Mouse (Mus musculus) MEL (cell line): Measurements from ENCODE around the gene Myrfl. TPM values are rescaled to one million over a fixed set of nuclear protein-coding genes. Genes with fewer than 3 reads are reported as not detected.

Experiments used
- DNase-seq: peaks from one replicate; pipeline ENCODE4 v3.0.0; 2011; ENCODE audit warnings: low read depth, low spot score
- H3K27ac ChIP-seq: 2 replicates; pipeline ENCODE4 v1.5.1; 2012; ENCODE audit warnings: low read depth, mild to moderate bottlenecking, control low read depth, low read length, moderate library complexity; ENCODE audit not compliant: control insufficient read depth
- H3K27me3 ChIP-seq, 2 experiments: fragments of 150-350 bp in 1 of 2; sonication (generic) in 1 of 2; 2 replicates each; pipeline ENCODE4 v1.6.1; 2012; ENCODE audit warnings: low read length in 2 of 2, mild to moderate bottlenecking in 2 of 2, improper control_type of control experiment in 1 of 2, moderate library complexity in 1 of 2; ENCODE audit not compliant: insufficient read depth in 2 of 2, control insufficient read depth in 1 of 2
- H3K36me3 ChIP-seq, 2 experiments: 2 replicates each; pipeline ENCODE4 v1.6.1; 2012 to 2014; ENCODE audit warnings: low read length in 2 of 2, improper control_type of control experiment in 1 of 2, inconsistent platforms in 1 of 2, mild to moderate bottlenecking in 1 of 2; ENCODE audit not compliant: insufficient read depth in 2 of 2, control insufficient read depth in 1 of 2
- H3K4me1 ChIP-seq, 2 experiments: fragments of 150-350 bp in 1 of 2; sonication (generic) in 1 of 2; 2 replicates each; pipeline ENCODE4 v1.6.1; 2012; ENCODE audit warnings: low read length in 2 of 2, improper control_type of control experiment in 1 of 2, mild to moderate bottlenecking in 1 of 2; ENCODE audit not compliant: insufficient read depth in 2 of 2, control insufficient read depth in 1 of 2
- H3K4me3 ChIP-seq, 2 experiments: fragments of 150-350 bp in 1 of 2; sonication (generic) in 1 of 2; 2 replicates each; pipeline ENCODE4 v1.5.1; 2012; ENCODE audit warnings: low read depth in 2 of 2, low read length in 2 of 2, mild to moderate bottlenecking in 2 of 2, moderate library complexity in 2 of 2, control low read depth in 1 of 2, improper control_type of control experiment in 1 of 2; ENCODE audit not compliant: control insufficient read depth in 1 of 2, insufficient read depth in 1 of 2
- H3K79me2 ChIP-seq: 2 replicates; pipeline ENCODE4 v1.6.1; 2012; ENCODE audit warnings: mild to moderate bottlenecking, low read length, moderate library complexity; ENCODE audit not compliant: control insufficient read depth, poor library complexity, insufficient read depth
- H3K9ac ChIP-seq: 2 replicates; pipeline ENCODE4 v1.6.1; 2012; ENCODE audit warnings: low read depth, mild to moderate bottlenecking, control low read depth, low read length, moderate library complexity; ENCODE audit not compliant: control insufficient read depth, poor library complexity, severe bottlenecking
- H3K9me3 ChIP-seq: fragments of 150-350 bp; sonication (generic); replicated peaks from 2 replicates; pipeline ENCODE4 v1.6.1; 2012; ENCODE audit warnings: mild to moderate bottlenecking, low read length, improper control_type of control experiment, moderate library complexity; ENCODE audit not compliant: insufficient read depth
- BHLHE40 ChIP-seq: IDR thresholded peaks from 2 replicates; pipeline ENCODE4 v1.6.1; 2012; ENCODE audit warnings: low read depth, mild to moderate bottlenecking, inconsistent platforms, low read length, improper control_type of control experiment, borderline replicate concordance
- CHD1 ChIP-seq: IDR thresholded peaks from 2 replicates; pipeline ENCODE4 v1.6.1; 2012; ENCODE audit warnings: low read depth, mild to moderate bottlenecking, inconsistent platforms, low read length, improper control_type of control experiment
- CTCF ChIP-seq, 3 experiments: IDR thresholded peaks in 2 of 3; conservative IDR thresholded peaks in 1 of 3; 2 replicates each; pipeline ENCODE4 v1.5.1; 2011 to 2012; ENCODE audit warnings: low read length in 3 of 3, low read depth in 2 of 3, mild to moderate bottlenecking in 2 of 3, improper control_type of control experiment in 1 of 3, inconsistent platforms in 1 of 3, mixed read lengths in 1 of 3, moderate library complexity in 1 of 3; ENCODE audit not compliant: control insufficient read depth in 1 of 3, insufficient read depth in 1 of 3, poor library complexity in 1 of 3, severe bottlenecking in 1 of 3
- ELF1 ChIP-seq: IDR thresholded peaks from 2 replicates; pipeline ENCODE4 v1.6.1; 2014; ENCODE audit warnings: low read depth, mild to moderate bottlenecking, inconsistent platforms, low read length, improper control_type of control experiment, moderate library complexity
- EP300 ChIP-seq, 2 experiments: IDR thresholded peaks; 2 replicates each; pipeline ENCODE4 v1.6.1; 2011; ENCODE audit warnings: improper control_type of control experiment in 2 of 2, low read length in 2 of 2, low read depth in 1 of 2, mild to moderate bottlenecking in 1 of 2
- GABPA ChIP-seq: IDR thresholded peaks from 2 replicates; pipeline ENCODE4 v1.6.1; 2012; ENCODE audit warnings: low read depth, mild to moderate bottlenecking, inconsistent platforms, low read length, improper control_type of control experiment, moderate library complexity
- GATA1 ChIP-seq: IDR thresholded peaks from 2 replicates; pipeline ENCODE4 v1.6.1; 2011; ENCODE audit warnings: low read depth, low read length, improper control_type of control experiment
- JUND ChIP-seq: IDR thresholded peaks from 2 replicates; pipeline ENCODE4 v1.6.1; 2011; ENCODE audit warnings: low read depth, mild to moderate bottlenecking, improper control_type of control experiment, low read length
- KAT2A ChIP-seq: conservative IDR thresholded peaks from 2 replicates; pipeline ENCODE4 v1.6.1; 2012; ENCODE audit warnings: low read depth, low read length, improper control_type of control experiment, inconsistent platforms
- MAFK ChIP-seq: IDR thresholded peaks from 2 replicates; pipeline ENCODE4 v1.6.1; 2011; ENCODE audit warnings: low read depth, mild to moderate bottlenecking, low read length, improper control_type of control experiment, borderline replicate concordance
- MAZ ChIP-seq: IDR thresholded peaks from 2 replicates; pipeline ENCODE4 v1.6.1; 2012; ENCODE audit warnings: low read depth, mild to moderate bottlenecking, inconsistent platforms, low read length, improper control_type of control experiment
- MEF2A ChIP-seq: IDR thresholded peaks from 2 replicates; pipeline ENCODE4 v1.6.1; 2014; ENCODE audit warnings: low read depth, mild to moderate bottlenecking, inconsistent platforms, low read length, improper control_type of control experiment; ENCODE audit not compliant: poor library complexity, insufficient replicate concordance, severe bottlenecking; ENCODE audit errors: extremely low read depth
- MXI1 ChIP-seq: IDR thresholded peaks from 2 replicates; pipeline ENCODE4 v1.6.1; 2011; ENCODE audit warnings: mild to moderate bottlenecking, low read depth, low read length, improper control_type of control experiment
- MYB ChIP-seq: IDR thresholded peaks from 2 replicates; pipeline ENCODE4 v1.6.1; 2011; ENCODE audit warnings: mild to moderate bottlenecking, low read depth, low read length, improper control_type of control experiment
- NELFE ChIP-seq: IDR thresholded peaks from 2 replicates; pipeline ENCODE4 v1.6.1; 2011; ENCODE audit warnings: low read depth, low read length, improper control_type of control experiment
- NRF1 ChIP-seq: IDR thresholded peaks from 2 replicates; pipeline ENCODE4 v1.6.1; 2014; ENCODE audit warnings: low read depth, mild to moderate bottlenecking, inconsistent platforms, low read length, improper control_type of control experiment, moderate library complexity; ENCODE audit not compliant: poor library complexity, insufficient read depth, severe bottlenecking
- POLR2A ChIP-seq, 2 experiments: IDR thresholded peaks; 2 replicates each; pipeline ENCODE4 v1.6.1; 2011 to 2012; ENCODE audit warnings: low read length in 2 of 2, mild to moderate bottlenecking in 2 of 2, control low read depth in 1 of 2, improper control_type of control experiment in 1 of 2, low read depth in 1 of 2, moderate library complexity in 1 of 2; ENCODE audit not compliant: control insufficient read depth in 1 of 2, insufficient read depth in 1 of 2, poor library complexity in 1 of 2
- POLR2AphosphoS2 ChIP-seq: IDR thresholded peaks from 2 replicates; pipeline ENCODE4 v1.6.1; 2011; ENCODE audit warnings: low read length, improper control_type of control experiment
- POLR2AphosphoS5 ChIP-seq: IDR thresholded peaks from 2 replicates; pipeline ENCODE4 v1.6.1; 2012; ENCODE audit warnings: low read depth, borderline replicate concordance, mild to moderate bottlenecking, inconsistent platforms, low read length, moderate library complexity, mixed read lengths
- RCOR1 ChIP-seq: IDR thresholded peaks from 2 replicates; pipeline ENCODE4 v1.6.1; 2012; ENCODE audit warnings: low read depth, mild to moderate bottlenecking, inconsistent platforms, low read length, improper control_type of control experiment
- SIN3A ChIP-seq: IDR thresholded peaks from 2 replicates; pipeline ENCODE4 v1.6.1; 2012; ENCODE audit warnings: low read length, improper control_type of control experiment, inconsistent platforms
- TBP ChIP-seq: IDR thresholded peaks from 2 replicates; pipeline ENCODE4 v1.8.0; 2011; ENCODE audit warnings: low read depth, low read length, improper control_type of control experiment
- TCF12 ChIP-seq: IDR thresholded peaks from 2 replicates; pipeline ENCODE4 v1.6.1; 2014; ENCODE audit warnings: low read depth, mild to moderate bottlenecking, inconsistent platforms, low read length, improper control_type of control experiment, moderate library complexity
- USF1 ChIP-seq: IDR thresholded peaks from 2 replicates; pipeline ENCODE4 v1.6.1; 2014; ENCODE audit warnings: low read depth, mild to moderate bottlenecking, inconsistent platforms, low read length, improper control_type of control experiment, moderate library complexity
- ZC3H11A ChIP-seq: IDR thresholded peaks from 2 replicates; pipeline ENCODE4 v1.6.1; 2012; ENCODE audit warnings: low read depth, mild to moderate bottlenecking, inconsistent platforms, low read length, improper control_type of control experiment
- ZKSCAN1 ChIP-seq: IDR thresholded peaks from 2 replicates; pipeline ENCODE4 v1.6.1; 2012; ENCODE audit warnings: low read depth, mild to moderate bottlenecking, inconsistent platforms, low read length, improper control_type of control experiment, moderate library complexity
- polyA plus RNA-seq, 2 experiments: library from polyadenylated mRNA; stranded (reverse) in 1 of 2; unstranded in 1 of 2; fragments of >175 nt in 1 of 2; fragments of >200 nt in 1 of 2; gene quantifications; 2 replicates each; pipeline versions ENCODE4 v1.2.1 to v1.2.4; 2012; ENCODE audit warnings: low replicate concordance in 2 of 2, low read depth in 1 of 2; ENCODE audit not compliant: insufficient read length in 2 of 2, insufficient read depth in 1 of 2, missing spikeins in 1 of 2
- total RNA-seq: library from RNA; depleted of rRNA; stranded (reverse); fragments of 300-350 nt; gene quantifications from 2 replicates; pipeline ENCODE4 v1.2.3, GENCODE M21; 2012

Myrfl gene
- total and polyA plus RNA-seq, 3 experiments = 0.03 TPM; not detected in 2

DNA sequence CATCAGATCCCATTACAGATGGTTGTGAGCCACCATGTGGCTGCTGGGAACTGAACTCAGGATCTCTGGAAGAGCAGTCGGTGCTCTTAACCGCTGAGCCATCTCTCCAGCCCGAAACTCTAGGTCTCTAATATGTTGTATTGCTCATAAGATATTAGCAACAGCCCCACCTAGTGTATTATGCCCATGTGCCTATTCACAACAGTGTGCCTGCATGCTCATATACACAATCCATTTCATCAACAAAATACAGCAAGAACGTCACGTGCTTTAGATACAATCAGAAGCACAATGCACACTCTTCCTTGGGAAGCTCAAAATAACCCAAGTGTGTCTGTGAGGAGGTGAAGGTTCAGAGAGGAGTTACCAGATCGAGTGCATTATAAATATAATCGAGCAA is 37.1 kb upstream of the Myrfl start:
- H3K9ac ChIP-seq = no peak overlapping the region
- H3K36me3 ChIP-seq = peaks cover 3 to 10% of the 10 kb centered on the region in 2 experiments
- TF ChIP-seq POLR2A (IDR thresholded peaks at IDR 0.05; ENCODE audit: control insufficient read depth in 1 of 2, insufficient read depth in 1 of 2, low read depth in 1 of 2, low read length in 2 of 2, poor library complexity in 1 of 2) = no peak
- no peak for TF ChIP-seq MAZ
- TF ChIP-seq CHD1 = no peak
- TF ChIP-seq POLR2AphosphoS2 = no peak
- no peak for TF ChIP-seq MEF2A
- no peak for TF ChIP-seq ELF1
- TF ChIP-seq RCOR1 = no peak
- no peak for TF ChIP-seq POLR2AphosphoS5
- no peak for TF ChIP-seq MXI1
- TF ChIP-seq TBP = no peak
- no peak for TF ChIP-seq ZKSCAN1
- no peak for TF ChIP-seq GATA1
- no peak for TF ChIP-seq KAT2A
- TF ChIP-seq ZC3H11A = no peak
- TF ChIP-seq SIN3A = no peak
- no peak for TF ChIP-seq GABPA
- no peak for TF ChIP-seq MYB
- TF ChIP-seq EP300 (IDR thresholded peaks at IDR 0.05; ENCODE audit: low read depth in 1 of 2, low read length in 2 of 2) = no peak
- no peak for TF ChIP-seq USF1
- TF ChIP-seq BHLHE40 = no peak
- TF ChIP-seq, all 39 proteins: peak for 0
- H3K27ac ChIP-seq = no peak overlapping the region
- no peak overlapping the region for H3K4me3 ChIP-seq
- H3K4me1 ChIP-seq = peaks cover 0 to 9% of the 10 kb centered on the region in 2 experiments; a peak in 2 of 4 replicates
- H3K79me2 ChIP-seq = no peaks in the 10 kb centered on the region
- H3K27me3 ChIP-seq = no peaks in the 10 kb centered on the region
- H3K9me3 ChIP-seq = no peaks in the 10 kb centered on the region
- DNase-seq = no peak

DNA sequence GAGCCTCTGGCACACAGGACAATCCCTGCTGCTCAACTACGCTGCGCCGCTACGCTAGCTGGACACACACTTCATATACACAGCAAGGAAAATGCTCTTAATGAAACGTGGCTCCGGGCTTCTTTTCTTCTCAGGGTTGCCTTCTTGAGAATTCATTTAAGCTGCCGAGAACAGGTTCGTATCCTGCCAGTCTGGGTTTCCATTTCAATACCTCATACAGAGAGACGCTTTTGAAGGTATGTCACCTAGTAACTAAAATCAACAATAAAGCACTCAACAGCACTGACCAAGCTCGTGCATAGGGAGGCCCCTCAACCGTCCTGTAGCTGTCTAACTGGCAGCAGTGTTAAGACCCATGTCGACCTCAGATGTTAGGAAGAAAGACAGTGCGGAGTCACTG is 35.7 kb upstream of the Myrfl start:
- H3K27me3 ChIP-seq = no peaks in the 10 kb centered on the region
- TF ChIP-seq CTCF (IDR thresholded peaks at IDR 0.05 in 2 of 3, conservative IDR thresholded peaks at IDR 0.05 in 1 of 3; ENCODE audit: control insufficient read depth in 1 of 3, insufficient read depth in 1 of 3, low read depth in 2 of 3, low read length in 3 of 3, poor library complexity in 1 of 3, severe bottlenecking in 1 of 3) = no peak
- TF ChIP-seq MYB = no peak
- TF ChIP-seq NELFE = no peak
- no peak for TF ChIP-seq MAFK
- no peak for TF ChIP-seq JUND
- no peak for TF ChIP-seq POLR2AphosphoS5
- no peak for TF ChIP-seq TCF12
- TF ChIP-seq POLR2AphosphoS2 = no peak
- no peak for TF ChIP-seq ELF1
- no peak for TF ChIP-seq CHD1
- TF ChIP-seq NRF1 = no peak
- no peak for TF ChIP-seq ZKSCAN1
- TF ChIP-seq TBP = no peak
- DNase-seq = no peak
- H3K36me3 ChIP-seq = peaks cover 10% of the 10 kb centered on the region in 2 experiments
- H3K27ac ChIP-seq = no peak overlapping the region
- H3K9me3 ChIP-seq = no peaks in the 10 kb centered on the region
- no peak overlapping the region for H3K9ac ChIP-seq
- H3K4me3 ChIP-seq = no peak overlapping the region
- H3K79me2 ChIP-seq = no peaks in the 10 kb centered on the region
- peaks cover 0 to 9% of the 10 kb centered on the region in 2 experiments; a peak in 2 of 4 replicates for H3K4me1 ChIP-seq
